Mouse (Mus musculus) liver, adult 2 months (tissue): ENCODE results near the gene Opa3. TPM values are rescaled to one million over a fixed set of nuclear protein-coding genes. Genes with fewer than 3 reads are reported as not detected.

Experiments
- DNase-seq: peaks from one replicate; pipeline ENCODE4 v3.0.0-alpha.2; 2011; ENCODE audit warnings: low read depth, low spot score; ENCODE audit errors: extremely low read depth
- H3K27ac ChIP-seq: fragments of 200-500 bp; replicated peaks from 2 replicates; pipeline ENCODE4 v1.5.1; 2012; ENCODE audit warnings: low read depth, mild to moderate bottlenecking, control low read depth, inconsistent platforms, low read length; ENCODE audit not compliant: insufficient read depth
- H3K27me3 ChIP-seq: fragments of 200-500 bp; 2 replicates; pipeline ENCODE4 v1.6.1; 2012; ENCODE audit warnings: mild to moderate bottlenecking, moderate library complexity, low read length, inconsistent platforms; ENCODE audit not compliant: control insufficient read depth, insufficient read depth
- H3K36me3 ChIP-seq: fragments of 200-500 bp; 2 replicates; pipeline ENCODE4 v1.6.1; 2012; ENCODE audit warnings: low read length, inconsistent platforms; ENCODE audit not compliant: control insufficient read depth, insufficient read depth
- H3K4me1 ChIP-seq: fragments of 200-500 bp; 2 replicates; pipeline ENCODE4 v1.6.1; 2011; ENCODE audit warnings: low read length; ENCODE audit not compliant: control insufficient read depth, insufficient read depth
- H3K4me3 ChIP-seq: fragments of 200-500 bp; 2 replicates; pipeline ENCODE4 v1.5.1; 2011; ENCODE audit warnings: low read depth, mild to moderate bottlenecking, control low read depth, low read length, moderate library complexity; ENCODE audit not compliant: insufficient read depth
- H3K79me2 ChIP-seq: fragments of 200-500 bp; 2 replicates; pipeline ENCODE4 v1.6.1; 2012; ENCODE audit warnings: inconsistent platforms, mild to moderate bottlenecking, low read length, moderate library complexity; ENCODE audit not compliant: control insufficient read depth, insufficient read depth
- H3K9ac ChIP-seq: fragments of 200-500 bp; 2 replicates; pipeline ENCODE4 v1.6.1; 2012; ENCODE audit warnings: low read depth, mild to moderate bottlenecking, control low read depth, inconsistent platforms, low read length
- CTCF ChIP-seq: fragments of 200-500 bp; IDR thresholded peaks from 2 replicates; pipeline ENCODE4 v1.5.1; 2011; ENCODE audit warnings: low read depth, low read length, control low read depth
- POLR2A ChIP-seq: fragments of 200-500 bp; IDR thresholded peaks from 2 replicates; pipeline ENCODE4 v1.6.1; 2011; ENCODE audit warnings: low read length, control low read depth; ENCODE audit not compliant: insufficient read depth; ENCODE audit errors: extremely low read depth
- WGBS: fragments of 180-500 bp; shearing (Covaris S2); methylation state at CpG from one replicate; pipeline ENCODE4 v1.1.7; 2018; 5-methylcytosine and 5-hydroxymethylcytosine counted together
- polyA plus RNA-seq: library from polyadenylated mRNA; depleted of rRNA; stranded (reverse); fragments of >200 nt; gene quantifications from 2 replicates; pipeline ENCODE4 v1.2.3, GENCODE M21; 2012
- total RNA-seq: library from RNA; depleted of rRNA; stranded (reverse); fragments of >200 nt; gene quantifications from 2 replicates; pipeline ENCODE4 v1.2.3, GENCODE M21; 2014

The Opa3 gene
- total and polyA plus RNA-seq, 2 experiments, result 12.9 to 34.1 TPM

GRCm38 (mm10) chr7:19252078-19252477 is 23.9 kb downstream of the Opa3 start:
- DNase-seq, result no peak
- TF ChIP-seq CTCF, result no peak
- TF ChIP-seq POLR2A, result no peak
- no peaks in the 10 kb centered on the region for H3K79me2 ChIP-seq
- H3K4me3 ChIP-seq, result no peak overlapping the region
- H3K36me3 ChIP-seq, result peaks cover 4% of the 10 kb centered on the region; the same call in 1 of the 2 replicates
- WGBS, result 85% methylated on average over 4 of the region's 4 CpGs
- H3K27me3 ChIP-seq, result no peaks in the 10 kb centered on the region
- no peak overlapping the region for H3K27ac ChIP-seq
- no peaks in the 10 kb centered on the region for H3K4me1 ChIP-seq
- H3K9ac ChIP-seq, result no peak overlapping the region

- Histone ChIP-seq H3K36me3 (peaks cover 11% of the 10 kb centered on the region), H3K4me1 (no peaks in the 10 kb centered on the region), H3K27ac (no peak overlapping the region), H3K4me3 (no peak overlapping the region), H3K27me3 (no peaks in the 10 kb centered on the region), H3K79me2 (no peaks in the 10 kb centered on the region), H3K9ac (no peak overlapping the region)
- no peak for DNase-seq
- no peak for TF ChIP-seq POLR2A
- TF ChIP-seq CTCF, result no peak
- 71% methylated on average over 5 of the region's 5 CpGs for WGBS
These were observed 25.3 kb downstream of the Opa3 start for GRCm38 (mm10) chr7:19253437-19253836.

- H3K4me1 ChIP-seq, result no peaks in the 10 kb centered on the region
- no peaks in the 10 kb centered on the region for H3K27me3 ChIP-seq
- H3K79me2 ChIP-seq, result no peaks in the 10 kb centered on the region
- no peak overlapping the region for H3K4me3 ChIP-seq
- WGBS, result 94% methylated on average over 17 of the region's 17 CpGs
- H3K27ac ChIP-seq, result no peak overlapping the region
- peaks cover 20% of the 10 kb centered on the region for H3K36me3 ChIP-seq
- DNase-seq, result no peak
- H3K9ac ChIP-seq, result no peak overlapping the region
- TF ChIP-seq CTCF (no peak), POLR2A (no peak)
These were observed 27.3 kb downstream of the Opa3 start for GRCm38 (mm10) chr7:19255395-19255794.

- H3K36me3 ChIP-seq, result peaks cover 21% of the 10 kb centered on the region
- 85% methylated on average over 7 of the region's 7 CpGs for WGBS
- no peak overlapping the region for H3K4me3 ChIP-seq
- H3K4me1 ChIP-seq, result no peaks in the 10 kb centered on the region
- no peak overlapping the region for H3K27ac ChIP-seq
- TF ChIP-seq POLR2A, result no peak
- TF ChIP-seq CTCF, result no peak
- no peaks in the 10 kb centered on the region for H3K79me2 ChIP-seq
- H3K27me3 ChIP-seq, result no peaks in the 10 kb centered on the region
- no peak overlapping the region for H3K9ac ChIP-seq
- no peak for DNase-seq
These were observed 28.4 kb downstream of the Opa3 start for GRCm38 (mm10) chr7:19256567-19256966.

DNA sequence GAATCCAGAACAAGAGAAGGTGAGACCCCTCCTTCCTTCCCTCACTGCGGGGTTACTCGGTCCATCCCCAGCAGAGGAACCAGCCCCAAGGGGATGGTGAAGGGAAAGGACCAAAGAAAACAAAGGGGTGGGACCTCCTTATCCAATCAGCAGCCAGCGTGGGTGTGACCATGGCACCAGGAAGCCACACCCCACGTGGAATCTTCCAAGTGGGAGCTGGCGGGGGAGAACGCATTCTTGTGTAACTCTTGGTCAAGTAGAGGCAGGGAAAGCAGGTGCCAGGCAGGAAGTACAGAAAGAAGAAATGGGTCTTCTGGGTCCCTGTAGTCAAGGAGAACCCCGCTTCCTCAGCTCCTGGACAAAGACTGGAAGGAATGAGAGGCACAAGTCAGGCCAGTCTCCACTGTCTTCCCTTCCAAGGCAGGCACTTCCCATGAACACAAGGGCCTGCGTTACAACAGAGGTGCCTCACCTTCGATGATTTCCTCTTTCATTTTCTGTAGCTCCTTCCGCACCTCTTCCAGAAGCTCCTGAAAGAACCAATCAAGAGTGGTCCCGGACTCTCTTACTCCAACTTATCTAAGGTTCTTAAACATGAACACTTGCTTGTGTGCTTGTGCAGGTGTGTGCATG is 29.4 kb downstream of the Opa3 start:
- Histone ChIP-seq H3K4me1 (no peaks in the 10 kb centered on the region), H3K9ac (no peak overlapping the region), H3K27me3 (no peaks in the 10 kb centered on the region), H3K36me3 (peaks cover 23% of the 10 kb centered on the region), H3K4me3 (no peak overlapping the region), H3K27ac (no peak overlapping the region), H3K79me2 (no peaks in the 10 kb centered on the region)
- TF ChIP-seq CTCF (no peak), POLR2A (no peak)
- WGBS, result 65% methylated on average over 11 of the region's 11 CpGs
- DNase-seq, result peak; percentile 59

DNA sequence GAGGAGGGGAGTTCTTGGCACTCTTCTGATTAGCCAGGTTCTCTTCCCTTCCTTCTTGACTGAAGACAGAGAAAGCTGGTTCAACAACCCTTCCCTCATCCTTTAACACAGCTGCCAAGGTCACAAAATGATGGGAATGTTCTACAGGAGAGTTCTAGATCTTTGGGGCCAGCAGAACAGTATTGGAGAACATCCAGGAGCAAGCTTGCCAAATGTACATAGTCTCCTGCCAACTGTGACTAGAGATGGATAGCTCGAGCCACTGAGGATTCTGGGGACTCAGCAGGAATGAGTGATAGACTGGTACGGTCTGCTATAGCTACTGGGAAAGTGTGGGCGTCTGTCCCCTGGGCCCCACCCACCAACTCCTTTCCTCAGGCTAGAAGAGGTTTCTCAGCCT is 30.2 kb downstream of the Opa3 start:
- Histone ChIP-seq H3K36me3 (peaks cover 24% of the 10 kb centered on the region), H3K4me3 (no peak overlapping the region), H3K79me2 (no peaks in the 10 kb centered on the region), H3K4me1 (no peaks in the 10 kb centered on the region), H3K27ac (no peak overlapping the region), H3K9ac (no peak overlapping the region), H3K27me3 (no peaks in the 10 kb centered on the region)
- DNase-seq, result peak; percentile 62
- no peak for TF ChIP-seq CTCF
- no peak for TF ChIP-seq POLR2A
- 12% methylated on average over 3 of the region's 3 CpGs for WGBS
